Mouse (Mus musculus) G1E (cell line): Measurements from ENCODE around the gene Slc25a47. TPM values are rescaled to one million over a fixed set of nuclear protein-coding genes. Genes with fewer than 3 reads are reported as not detected.

Experiments
- ATAC-seq: 2 replicates; pipeline ENCODE4 v1.8.0; 2016; ENCODE audit warnings: mild to moderate bottlenecking; ENCODE audit not compliant: insufficient number of reproducible peaks, poor library complexity, low FRiP score, severe bottlenecking; ENCODE audit errors: extremely low read depth
- DNase-seq: peaks from one replicate; pipeline ENCODE4 v3.0.0; 2012; ENCODE audit warnings: low spot score
- H3K27me3 ChIP-seq: 2 replicates; pipeline ENCODE4 v1.6.1; 2012; ENCODE audit warnings: mild to moderate bottlenecking, low read length, inconsistent platforms; ENCODE audit not compliant: insufficient read depth
- H3K36me3 ChIP-seq: replicated peaks from 2 replicates; pipeline ENCODE3; 2012; ENCODE audit warnings: mild to moderate bottlenecking, inconsistent platforms
- H3K4me1 ChIP-seq: 2 replicates; pipeline ENCODE4 v1.6.1; 2012; ENCODE audit warnings: low read depth, low read length, inconsistent platforms, mixed read lengths; ENCODE audit not compliant: insufficient read depth
- H3K4me3 ChIP-seq: 2 replicates; pipeline ENCODE4 v1.5.1; 2012; ENCODE audit warnings: low read depth, mild to moderate bottlenecking, inconsistent platforms, low read length, moderate library complexity, mixed read lengths
- H3K9me3 ChIP-seq: replicated peaks from 2 replicates; pipeline ENCODE4 v1.6.1; 2012; ENCODE audit warnings: inconsistent platforms
- CTCF ChIP-seq: IDR thresholded peaks from 2 replicates; pipeline ENCODE4 v1.5.1; 2012; ENCODE audit warnings: low read depth, low read length, inconsistent platforms, mixed read lengths
- GATA1 ChIP-seq: IDR thresholded peaks from 2 replicates; pipeline ENCODE4 v1.6.1; 2012; ENCODE audit warnings: borderline replicate concordance, low read length, inconsistent platforms, mixed read lengths
- GATA2 ChIP-seq: IDR thresholded peaks from 2 replicates; pipeline ENCODE4 v1.6.1; 2012; ENCODE audit warnings: low read depth, low read length, inconsistent platforms, borderline replicate concordance
- POLR2AphosphoS5 ChIP-seq: IDR thresholded peaks from 2 replicates; pipeline ENCODE4 v1.6.1; 2012; ENCODE audit warnings: low read depth, low read length, inconsistent platforms; ENCODE audit not compliant: insufficient replicate concordance
- TAL1 ChIP-seq: conservative IDR thresholded peaks from 2 replicates; pipeline ENCODE4 v1.6.1; 2012; ENCODE audit warnings: low read depth, low read length, inconsistent platforms, mixed read lengths
- polyA plus RNA-seq: library from polyadenylated mRNA; stranded (reverse); fragments of >175 nt; gene quantifications from 2 replicates; pipeline ENCODE4 v1.2.3, GENCODE M21; 2012
- total RNA-seq, 2 experiments: library from RNA; stranded (forward) in 1 of 2; stranded (reverse) in 1 of 2; fragments of 200-1000 nt in 1 of 2; fragments of >200 nt in 1 of 2; fragmentation: Nextera tagmentation in 1 of 2; gene quantifications; 2 replicates each; pipeline ENCODE4 v1.2.3; 2014 to 2017

The Slc25a47 gene
- total and polyA plus RNA-seq, 3 experiments, result 0.65 to 4.6 (median 4.2) TPM

DNA sequence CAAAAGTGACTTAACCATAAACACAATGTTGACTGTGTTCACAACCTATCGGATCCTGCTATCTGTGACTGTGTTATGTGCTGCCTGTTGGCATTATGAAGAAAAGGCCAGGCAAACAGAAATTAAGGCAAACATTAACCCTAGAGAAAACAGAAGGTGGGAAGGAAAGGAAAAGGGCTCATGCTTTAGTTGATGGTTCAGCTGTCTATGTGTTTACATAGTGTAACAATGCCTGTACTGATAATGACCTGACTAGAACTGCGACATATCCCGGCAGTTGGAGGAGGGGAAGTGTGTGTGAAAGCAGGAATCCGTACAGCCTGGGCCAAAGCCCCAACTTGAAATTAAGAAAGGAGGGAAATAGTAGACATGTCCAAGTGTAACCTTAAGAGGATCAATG, 51.2 kb downstream of the Slc25a47 start:
- Histone ChIP-seq H3K4me3 (no peak overlapping the region), H3K36me3 (peaks cover 100% of the 10 kb centered on the region), H3K4me1 (peaks cover 24% of the 10 kb centered on the region), H3K9me3 (no peaks in the 10 kb centered on the region), H3K27me3 (no peaks in the 10 kb centered on the region)
- TF ChIP-seq CTCF (no peak), GATA1 (no peak), GATA2 (no peak), POLR2AphosphoS5 (no peak), TAL1 (no peak)
- ATAC-seq, result no peak
- DNase-seq, result no peak

DNA sequence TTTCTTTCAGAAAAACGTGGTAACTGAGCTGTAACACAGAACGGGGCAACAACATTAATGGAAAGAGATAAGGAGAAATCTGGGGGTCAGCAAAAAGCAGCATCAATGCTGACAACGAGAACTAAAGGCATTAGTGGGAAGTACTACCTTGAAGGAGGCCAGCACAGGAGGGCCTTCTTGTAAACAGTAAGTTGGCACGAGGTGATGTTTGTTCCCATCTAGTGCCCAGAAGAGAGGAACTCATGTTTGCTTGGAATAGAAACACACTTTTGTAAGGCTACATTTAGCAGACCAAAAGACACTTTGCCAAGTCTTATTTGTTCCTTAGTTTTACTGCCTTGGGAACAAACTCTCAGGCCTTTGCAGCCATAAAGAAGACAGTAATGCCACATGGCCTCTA, 52.8 kb downstream of the Slc25a47 start:
- H3K9me3 ChIP-seq, result no peaks in the 10 kb centered on the region
- no peaks in the 10 kb centered on the region for H3K27me3 ChIP-seq
- H3K36me3 ChIP-seq, result peaks cover 89% of the 10 kb centered on the region
- H3K4me1 ChIP-seq, result peaks cover 37% of the 10 kb centered on the region
- TF ChIP-seq GATA1 (no peak), TAL1 (no peak), POLR2AphosphoS5 (no peak), GATA2 (no peak), CTCF (no peak)
- no peak for ATAC-seq
- DNase-seq, result no peak
- no peak overlapping the region for H3K4me3 ChIP-seq

DNA sequence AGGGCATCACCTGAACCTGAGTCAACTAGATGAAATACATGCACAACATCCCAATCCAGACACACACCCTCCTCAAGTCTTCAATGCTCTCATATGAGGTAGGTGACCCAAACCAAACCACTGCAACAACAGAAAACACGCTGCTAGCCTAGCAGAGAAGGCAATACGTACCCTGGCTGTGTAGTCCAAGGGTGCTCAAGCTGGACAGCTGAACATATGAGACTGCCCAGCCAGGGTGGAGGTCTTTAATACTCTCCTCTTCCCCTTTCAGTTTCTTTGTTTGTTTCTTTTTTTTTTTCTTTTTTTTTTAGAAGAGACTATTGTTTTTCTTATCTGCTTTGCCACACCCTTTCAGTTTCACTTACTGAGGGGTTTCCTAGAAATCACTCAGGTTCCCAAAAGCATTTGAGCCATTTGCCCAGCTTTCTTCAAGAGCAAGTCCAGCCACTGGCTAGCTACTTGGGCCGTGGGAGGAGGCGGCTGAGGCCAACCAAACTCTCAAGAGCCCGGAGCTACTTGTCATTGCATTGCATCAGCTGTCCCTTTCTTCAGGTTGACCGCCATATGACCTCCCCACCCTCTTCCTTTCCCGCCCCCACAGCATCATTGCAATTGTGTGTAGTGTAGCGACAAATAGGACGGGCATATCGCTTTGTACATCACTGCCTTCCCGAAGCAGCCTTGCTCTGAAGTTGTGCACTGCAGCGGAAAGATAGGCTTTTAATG, 57.3 kb downstream of the Slc25a47 start, which contains the start of gene Wdr25:
Gene Wdr25, plus strand, starts transcription at position 643 of the 726 bp plus-strand sequence.
- H3K4me3 ChIP-seq, result peak within 1 kb of the TSS; percentile 79
- no peaks in the 10 kb centered on the region for H3K9me3 ChIP-seq
- H3K4me1 ChIP-seq, result peaks cover 57% of the 10 kb centered on the region
- peak; percentile 48 for DNase-seq
- TF ChIP-seq TAL1 (no peak), CTCF (no peak), GATA2 (no peak), POLR2AphosphoS5 (no peak), GATA1 (no peak)
- peaks cover 56% of the 10 kb centered on the region for H3K36me3 ChIP-seq
- H3K27me3 ChIP-seq, result no peaks in the 10 kb centered on the region
- ATAC-seq, result peak; percentile 5; the same call in 1 of the 2 replicates

DNA sequence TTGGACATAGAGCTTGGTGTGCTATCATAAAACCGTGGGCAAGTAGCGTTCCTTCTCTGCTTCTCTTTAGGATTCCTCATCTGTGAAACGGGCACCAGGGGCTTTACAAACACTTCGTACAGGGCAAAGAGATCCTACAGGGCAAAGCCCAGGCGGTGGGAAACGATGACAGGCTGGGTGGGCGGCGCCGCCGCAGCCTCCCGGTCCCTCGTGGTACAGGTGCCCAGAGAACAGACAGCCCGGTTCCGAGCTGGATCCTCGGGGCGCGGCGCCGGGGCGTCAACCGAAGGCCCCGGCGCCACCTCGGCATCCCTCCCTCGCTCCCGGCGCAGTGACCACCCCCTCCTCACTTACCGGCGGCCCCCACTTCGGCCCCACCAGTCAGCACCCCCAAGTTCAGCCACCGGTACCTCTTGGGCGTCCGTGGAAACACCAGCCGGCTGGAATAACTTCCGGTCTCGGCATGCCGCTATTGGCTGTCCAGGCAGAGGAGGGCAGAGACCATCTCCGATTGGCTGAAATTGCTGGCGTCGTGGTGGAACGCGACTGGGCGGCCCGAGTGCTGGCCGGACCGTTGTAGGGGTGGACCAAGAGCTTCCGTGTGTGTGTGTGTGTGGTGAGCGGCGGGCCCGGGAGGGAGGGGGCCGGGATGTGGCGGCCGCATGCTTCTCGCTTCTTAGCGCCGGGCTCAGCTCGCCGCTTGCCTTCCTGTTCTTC, 58.0 kb downstream of the Slc25a47 start, which contains the start of gene Wars:
Gene Wars, minus strand, starts transcription at position 460 of the 717 bp plus-strand sequence.
- peak; percentile 100 for DNase-seq
- Histone ChIP-seq H3K4me3 (peak within 1 kb of the TSS; percentile 79), H3K36me3 (peaks cover 55% of the 10 kb centered on the region), H3K4me1 (peaks cover 57% of the 10 kb centered on the region), H3K27me3 (no peaks in the 10 kb centered on the region), H3K9me3 (no peaks in the 10 kb centered on the region)
- ATAC-seq, result peak; percentile 98
- TF ChIP-seq CTCF, result no peak
- no peak for TF ChIP-seq TAL1
- no peak for TF ChIP-seq POLR2AphosphoS5

DNA sequence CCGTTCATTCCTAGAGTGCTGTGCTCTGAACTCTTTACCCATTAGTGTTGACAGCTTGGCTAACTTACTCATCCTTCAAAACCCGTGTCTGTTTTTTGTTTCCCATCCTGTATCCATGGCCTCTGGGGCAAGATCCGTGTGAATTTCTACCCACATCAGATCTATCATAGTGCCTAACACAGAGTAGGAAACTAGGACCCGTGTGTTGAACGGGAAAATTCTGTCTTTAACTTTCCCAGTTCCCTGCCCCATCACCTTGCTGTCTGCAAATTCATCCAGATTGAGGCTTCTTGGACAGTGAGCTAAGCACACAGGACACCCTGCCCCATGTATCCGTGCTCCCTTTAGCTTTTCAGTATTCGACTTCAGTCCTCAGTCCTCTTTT, 58.6 kb downstream of the Slc25a47 start:
- no peaks in the 10 kb centered on the region for H3K27me3 ChIP-seq
- H3K36me3 ChIP-seq, result peaks cover 53% of the 10 kb centered on the region
- DNase-seq (no peak), ATAC-seq (no peak)
- peak overlapping the region; percentile 79 for H3K4me3 ChIP-seq
- H3K4me1 ChIP-seq, result peaks cover 55% of the 10 kb centered on the region
- no peaks in the 10 kb centered on the region for H3K9me3 ChIP-seq
- TF ChIP-seq GATA1 (no peak), TAL1 (no peak), CTCF (no peak), POLR2AphosphoS5 (no peak), GATA2 (no peak)

DNA sequence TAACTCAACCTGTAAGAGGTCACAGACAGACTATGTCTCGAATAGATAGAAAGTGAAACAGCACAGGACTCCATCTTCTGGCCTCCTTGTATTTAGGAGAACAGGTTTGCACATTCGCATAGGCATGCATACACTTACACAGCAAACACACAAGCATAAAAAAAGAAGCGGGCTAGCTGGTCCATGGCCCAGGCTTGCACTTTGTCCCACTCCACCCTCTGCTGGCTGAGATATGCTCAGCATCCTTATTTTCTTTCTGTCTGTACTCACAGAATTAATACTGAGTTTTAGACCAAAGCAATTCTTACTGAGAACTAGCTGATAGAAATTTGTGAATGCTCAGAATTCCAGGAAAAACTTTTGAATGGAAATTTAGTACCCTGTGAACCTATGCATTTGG, 60.2 kb downstream of the Slc25a47 start:
- TF ChIP-seq GATA2 (no peak), GATA1 (no peak), POLR2AphosphoS5 (no peak), TAL1 (no peak), CTCF (no peak)
- H3K36me3 ChIP-seq, result peaks cover 51% of the 10 kb centered on the region
- DNase-seq (peak; percentile 51), ATAC-seq (peak; percentile 35)
- no peaks in the 10 kb centered on the region for H3K27me3 ChIP-seq
- H3K9me3 ChIP-seq, result no peaks in the 10 kb centered on the region
- H3K4me1 ChIP-seq, result peaks cover 44% of the 10 kb centered on the region
- H3K4me3 ChIP-seq, result no peak overlapping the region
